Mouse (Mus musculus) heart, postnatal 10 days (tissue): ENCODE results near the gene Wars. TPM values are rescaled to one million over a fixed set of nuclear protein-coding genes. Genes with fewer than 3 reads are reported as not detected.

ENCODE experiments used
- DNase-seq, 2 experiments: peaks; one replicate each; pipeline ENCODE4 v3.0.0; 2021
- intact Hi-C: fragments of 180-260 bp; cut with DNase I; formaldehyde crosslinking; loops from one replicate; pipeline ENCODE4 v1.15.1; 2025
- microRNA-seq, 2 experiments: library from miRNA; unstranded; fragments of <30 nt; microRNA quantifications; one replicate each; pipeline ENCODE4 v1.2.0; 2022
- total RNA-seq, 2 experiments: library from RNA; stranded (reverse); gene quantifications; 2 replicates each; pipeline ENCODE4 v1.2.3; 2021

Gene Wars
- total RNA-seq, 2 experiments from 2014 or later: 44.2 to 45.3 TPM

GRCm38 (mm10) chr12:108829636-108830035 is 64.3 kb downstream of the Wars start:
- DNase-seq: peak in 1 of 2 experiments; percentile 30

DNA sequence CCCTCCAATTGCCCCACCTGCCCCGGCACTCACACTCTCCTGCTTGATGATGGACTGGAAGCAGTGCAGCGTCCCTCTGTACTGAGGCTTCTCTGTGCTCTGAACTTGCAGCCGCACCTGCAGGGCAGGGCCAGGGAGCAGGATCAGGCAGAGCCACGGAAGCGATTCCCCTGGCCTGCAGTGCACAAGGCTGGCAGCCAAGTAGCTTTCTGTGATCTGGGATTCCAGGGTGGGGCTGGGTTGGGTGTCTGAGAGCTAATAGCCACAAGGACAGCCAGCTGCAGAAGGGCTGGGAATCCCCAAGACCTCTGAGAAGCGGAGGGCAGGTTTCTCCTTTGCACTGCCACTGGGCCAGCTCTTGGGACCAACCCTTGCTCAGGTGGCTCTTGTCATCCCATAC is 66.3 kb downstream of the Wars start:
- no peak for DNase-seq
- intact Hi-C loops: no loop called here

More at GRCm38 (mm10) chr12:108829636-108830035, 64.3 kb downstream of the Wars start:
- intact Hi-C loops: no loop called here

DNA sequence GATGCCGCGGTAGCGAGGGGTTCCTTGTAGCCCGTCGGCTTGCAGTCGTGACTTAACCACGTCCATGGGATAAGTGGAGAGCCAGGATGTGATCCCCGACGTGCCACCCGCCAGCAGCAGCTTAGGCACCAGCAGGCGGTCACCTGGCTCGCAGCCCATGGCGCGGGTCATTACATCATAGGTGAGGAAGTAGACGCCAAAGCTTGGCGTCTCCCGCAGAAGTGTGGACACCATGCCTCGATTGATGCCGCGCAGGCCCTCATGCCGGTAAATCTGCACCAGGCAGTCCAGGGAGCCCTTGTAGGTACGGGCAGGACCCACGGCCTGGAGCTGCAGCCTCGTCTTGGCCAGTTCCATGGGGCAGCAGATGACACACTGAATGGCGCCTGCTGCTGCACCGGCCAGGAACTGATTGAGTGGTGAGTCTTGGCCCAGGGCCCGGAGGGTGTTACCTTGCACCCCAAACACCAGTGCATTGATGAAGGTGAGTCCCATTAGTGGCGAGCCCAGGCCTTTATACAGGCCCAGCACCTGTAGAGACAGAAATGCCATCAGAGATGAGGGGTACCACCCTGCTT is 66.9 kb downstream of the Wars start:
- no peak for DNase-seq
- intact Hi-C loops: no loop called here

- intact Hi-C loops: no loop called here
- DNase-seq: no peak
Observed at GRCm38 (mm10) chr12:108826282-108826957, 67.6 kb downstream of the Wars start.

DNA sequence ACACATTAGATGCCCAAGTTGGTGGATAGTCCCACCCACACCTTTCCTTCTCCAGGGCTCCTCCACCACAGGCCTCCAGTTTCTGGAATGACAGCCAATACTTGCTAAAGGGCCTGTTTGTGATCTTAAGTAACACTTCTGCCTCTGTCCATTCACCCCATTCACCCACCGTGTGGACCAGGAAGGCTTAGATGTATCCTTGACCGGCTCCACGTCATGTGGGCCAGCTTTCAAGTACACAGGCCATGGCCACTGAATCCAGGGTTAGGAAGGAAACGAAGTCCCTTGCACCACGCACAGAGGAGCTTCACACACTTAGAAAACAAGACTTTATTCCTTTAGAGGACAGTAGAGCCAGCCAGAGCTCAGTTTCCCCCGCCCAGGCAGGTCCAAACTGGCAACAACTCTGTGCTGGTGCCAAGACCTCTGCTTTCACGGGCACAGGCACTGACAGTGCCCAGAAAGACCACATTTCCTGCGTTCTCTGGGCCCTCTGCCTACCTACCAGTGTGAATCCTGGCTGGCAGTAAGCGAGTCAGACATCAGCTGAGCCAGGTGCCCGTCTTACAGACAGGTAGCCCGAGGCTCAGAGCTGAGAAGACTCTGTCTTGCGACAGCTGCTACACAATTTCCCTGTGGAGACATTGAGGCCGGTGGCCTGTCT is 68.3 kb downstream of the Wars start:
- DNase-seq: no peak
- intact Hi-C loops: no loop called here

- intact Hi-C loops: no loop called here
- no peak for DNase-seq
Observed at GRCm38 (mm10) chr12:108824225-108824874, 69.6 kb downstream of the Wars start.

- intact Hi-C loops: no loop called here
- no peak for DNase-seq
Observed at GRCm38 (mm10) chr12:108823036-108823435, 70.9 kb downstream of the Wars start.

GRCm38 (mm10) chr12:108820461-108820860 is 73.5 kb downstream of the Wars start:
- no peak for DNase-seq
- intact Hi-C loops: no loop called here

DNA sequence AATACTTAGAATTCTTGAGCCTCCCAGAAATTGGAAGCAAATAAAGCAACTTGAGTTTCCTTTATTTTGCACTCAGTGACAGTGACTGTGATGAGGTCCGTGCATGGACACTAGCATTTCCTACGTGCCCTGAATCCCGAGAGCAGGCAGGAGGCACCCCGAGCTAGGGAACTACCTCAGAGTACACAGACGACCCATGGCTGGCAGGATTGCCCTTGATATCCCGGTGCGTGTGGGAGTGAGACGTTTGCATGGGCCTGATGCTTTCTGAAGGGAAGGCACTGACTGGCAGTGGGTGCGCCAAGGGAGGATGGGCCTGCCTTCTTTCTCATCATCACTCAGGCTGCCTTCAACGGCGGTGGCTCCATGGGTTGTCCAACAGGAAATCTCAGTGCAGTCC is 77.4 kb downstream of the Wars start:
- no peak for DNase-seq
- intact Hi-C loops: no loop called here

DNA sequence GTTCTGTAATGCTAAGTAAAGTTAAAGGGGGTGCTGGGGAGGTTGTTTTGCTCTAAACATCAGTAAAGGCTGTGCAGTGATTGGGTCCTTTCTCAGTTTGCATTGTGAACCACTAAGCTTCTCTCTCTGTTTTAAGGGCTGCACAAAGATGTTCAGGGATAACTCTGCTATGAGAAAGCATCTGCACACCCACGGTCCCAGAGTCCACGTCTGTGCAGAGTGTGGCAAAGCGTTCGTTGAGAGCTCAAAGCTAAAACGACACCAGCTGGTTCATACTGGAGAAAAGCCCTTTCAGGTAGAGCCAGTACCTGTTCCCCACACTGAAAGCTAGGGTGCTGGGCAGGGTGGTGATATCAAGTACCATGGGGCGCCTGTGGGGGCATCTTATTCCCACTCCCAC is 79.5 kb downstream of the Wars start:
- DNase-seq: no peak
- intact Hi-C loops: loop anchor here (5.0 kb wide), 1 partner anchor 83 kb away; no protein-coding TSS in a partner anchor

DNA sequence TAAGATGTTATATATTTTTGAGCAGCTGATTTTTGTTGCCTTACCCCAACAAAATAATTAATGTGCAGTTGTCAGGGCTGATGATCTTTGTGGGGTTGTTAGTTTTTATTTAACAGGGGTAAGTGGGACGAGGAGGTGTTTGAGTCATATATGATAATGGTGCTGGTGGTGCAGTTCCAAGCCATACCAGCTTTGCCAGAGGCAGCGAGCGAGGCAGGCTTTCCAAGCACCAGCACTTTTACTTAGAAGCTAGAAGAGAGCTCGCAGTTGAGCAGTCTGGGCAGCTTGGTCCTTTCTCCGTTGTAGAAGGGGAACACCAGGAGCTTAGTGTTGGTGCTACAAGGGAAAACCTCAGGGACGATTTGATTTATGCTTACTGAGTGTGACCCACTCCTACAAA is 81.5 kb downstream of the Wars start:
- intact Hi-C loops: loop anchor here (5.0 kb wide), 1 partner anchor 85 kb away; no protein-coding TSS in a partner anchor

DNA sequence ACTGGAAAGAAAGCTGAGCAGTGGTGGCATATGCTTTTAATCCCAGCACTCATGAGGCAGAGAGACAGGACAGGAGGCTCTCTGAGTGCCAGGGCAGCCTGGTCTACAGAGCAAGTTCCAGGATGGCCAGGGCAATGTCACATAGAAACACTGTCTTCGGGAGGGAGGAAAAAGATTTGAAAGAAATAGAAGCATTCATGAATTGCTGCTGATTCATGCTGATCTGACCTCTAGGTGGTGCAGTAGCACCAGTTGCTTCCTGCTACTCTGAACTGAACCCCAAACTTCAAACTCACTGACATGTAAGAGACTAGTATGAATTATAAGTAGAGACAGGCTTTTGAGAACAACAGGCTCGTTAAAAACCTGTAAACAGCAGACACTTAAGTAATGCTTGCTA is 82.8 kb downstream of the Wars start:
- DNase-seq: peak; percentile 43 to 48
- intact Hi-C loops: loop anchor here (5.0 kb wide), 1 partner anchor 86 kb away; no protein-coding TSS in a partner anchor

More for the DNA sequence above, 81.5 kb downstream of the Wars start:
- no peak for DNase-seq

DNA sequence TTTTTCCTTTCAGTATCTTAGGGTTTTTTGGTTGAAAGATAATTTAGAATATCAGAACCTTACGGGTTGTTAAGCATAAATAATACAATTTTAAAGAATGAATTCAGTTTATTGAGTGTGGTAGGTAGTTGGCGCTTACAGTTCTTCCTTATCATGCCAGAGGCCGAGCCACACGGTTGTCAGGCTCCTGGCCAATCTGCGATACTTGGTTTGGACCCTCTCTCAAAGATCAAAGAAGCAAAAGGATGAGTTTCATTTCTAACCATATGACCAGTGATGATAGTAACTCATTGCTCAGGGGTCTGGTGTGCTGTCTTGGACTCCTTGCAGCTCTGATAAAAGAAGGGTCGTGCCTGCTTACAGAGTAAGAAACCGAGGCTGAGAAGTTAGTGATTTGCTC is 83.7 kb downstream of the Wars start:
- DNase-seq: no peak
- intact Hi-C loops: loop anchor here (5.0 kb wide), 1 partner anchor 87 kb away; no protein-coding TSS in a partner anchor

Small RNA genes within 50 kb of the gene (microRNA-seq; reads per million reads assigned to microRNA genes)
- 65.2 to 114 reads per million in 2 experiments for gene Mir345

Other genes with a start within 250 kb of the Wars start
- under 1 TPM; 0.26 to 0.32 TPM for gene Degs2, start 191.9 kb downstream of the Wars start, total RNA-seq
- gene Yy1, start 101.2 kb downstream of the Wars start, total RNA-seq: 10 to 100 TPM; 36.0 to 44.9 TPM
- 1 to 10 TPM; 2.4 to 2.8 TPM for gene Slc25a29, start 58.3 kb downstream of the Wars start, total RNA-seq
- gene Slc25a47, start 58.1 kb downstream of the Wars start, total RNA-seq: 1 to 10 TPM; 5.0 to 6.3 TPM
- gene Wdr25, start 543 bp downstream of the Wars start, total RNA-seq: 1 to 10 TPM; 4.6 to 5.5 TPM
- 1 to 10 TPM; 1.4 to 1.6 TPM for gene Begain, start 174.0 kb upstream of the Wars start, total RNA-seq